19 mouse cellular contexts compared by ENCODE assay signal in the genomic region with DNA sequence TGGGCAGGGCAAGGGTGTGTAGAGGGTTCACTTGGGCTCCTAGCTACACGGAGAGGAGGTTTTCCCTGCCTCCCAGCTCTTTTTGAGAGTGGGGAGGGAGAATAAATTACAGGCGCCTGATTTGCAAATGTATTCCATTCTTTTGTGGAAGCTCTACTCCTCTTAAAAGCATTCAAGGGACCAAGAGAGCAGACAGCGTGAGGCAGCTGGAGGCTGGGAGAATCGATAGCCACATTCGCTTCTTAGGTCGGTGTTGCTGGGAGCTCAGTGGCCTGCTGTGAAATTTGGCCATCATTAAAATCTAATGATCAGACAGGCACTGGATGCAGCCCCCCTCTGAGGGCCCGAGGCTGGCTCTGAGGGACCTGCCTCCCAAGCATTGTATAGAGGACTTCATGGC.
DNase-seq lines count a peak whose midpoint lies in the region; ATAC-seq and TF ChIP-seq lines count a peak whose summit lies in the region.
"Had no signal": no experiment of that assay in that cellular context is flagged by ENCODE, and none has a peak within 500 bp of the region (broad histone marks: within the 10 kb centered on the region; RNA-seq: fewer than 3 reads in every experiment).

No protein-coding gene starts in this region.

- peak; percentile 14 for ATAC-seq in hindbrain, embryonic 12.5 days (ENCODE audit: low FRiP score)
- ATAC-seq in hindbrain, embryonic 16.5 days = no peak
- peak; percentile 35 for ATAC-seq in forebrain, embryonic 15.5 days (replicated peaks)
- ATAC-seq in midbrain, embryonic 12.5 days (ENCODE audit: low FRiP score, low read depth) = peak; percentile 50
- ATAC-seq: intestine, postnatal 0 days had no signal

- H3K27ac ChIP-seq in hindbrain, embryonic 12.5 days = peak overlapping the region; percentile 24
- no peak overlapping the region for H3K27ac ChIP-seq in hindbrain, embryonic 16.5 days (ENCODE audit: low read depth, low read length)
- peak overlapping the region; percentile 78 for H3K27ac ChIP-seq in forebrain, embryonic 15.5 days (replicated peaks)
- peak overlapping the region; percentile 85 for H3K27ac ChIP-seq in midbrain, embryonic 12.5 days (replicated peaks)
- no peak overlapping the region for H3K27ac ChIP-seq in gastrocnemius, adult 2 months
- H3K27ac ChIP-seq: embryonic facial prominence, embryonic 13.5 days; kidney, postnatal 0 days; liver, embryonic 15.5 days had no signal

- H3K4me1 ChIP-seq in hindbrain, embryonic 12.5 days = peaks cover 57% of the 10 kb centered on the region
- H3K4me1 ChIP-seq in hindbrain, embryonic 16.5 days (ENCODE audit: control insufficient read depth, insufficient read depth, low read depth, low read length) = peaks cover 8% of the 10 kb centered on the region
- peaks cover 52% of the 10 kb centered on the region for H3K4me1 ChIP-seq in forebrain, embryonic 15.5 days
- H3K4me1 ChIP-seq in midbrain, embryonic 12.5 days = peaks cover 82% of the 10 kb centered on the region
- H3K4me1 ChIP-seq: liver, embryonic 15.5 days; megakaryocyte, embryonic 14.5 days had no signal

- TF ChIP-seq POLR2A in brain, embryonic 14.5 days (IDR thresholded peaks at IDR 0.05; ENCODE audit: borderline replicate concordance, extremely low read depth, insufficient read depth, insufficient read length, poor library complexity, severe bottlenecking) = no peak

- DNase-seq in brain, embryonic 14.5 days (ENCODE audit: low read depth) = peak; percentile 88
- no peak for DNase-seq in MN1 (ENCODE audit: low spot score)
- DNase-seq in gastrocnemius, adult 2 months = no peak
- DNase-seq in c-Kit-positive CD71-positive TER-119-positive erythroid progenitor cells, embryonic 14.5 days (ENCODE audit: low spot score) = no peak
- DNase-seq: adrenal gland, adult 2 months; cerebellum, adult 11 months; cerebellum, postnatal 25 days; lung, postnatal 10 days; right cerebral cortex, postnatal 25 days; thymus, postnatal 25 days had no signal

- no peaks in the 10 kb centered on the region for H3K36me3 ChIP-seq in hindbrain, embryonic 12.5 days
- H3K36me3 ChIP-seq in hindbrain, embryonic 16.5 days (ENCODE audit: control insufficient read depth, insufficient read depth, low read length) = no peaks in the 10 kb centered on the region
- H3K36me3 ChIP-seq in forebrain, embryonic 15.5 days = no peaks in the 10 kb centered on the region
- no peaks in the 10 kb centered on the region for H3K36me3 ChIP-seq in midbrain, embryonic 12.5 days
- H3K36me3 ChIP-seq: embryonic facial prominence, embryonic 13.5 days; liver, embryonic 15.5 days had no signal

- intact Hi-C loops in gastrocnemius, adult 2 months (cut with DNase I) = no loop called here

- H3K9ac ChIP-seq in hindbrain, embryonic 12.5 days = no peak overlapping the region; the same call in 1 of the 2 replicates
- no peak overlapping the region for H3K9ac ChIP-seq in hindbrain, embryonic 16.5 days (ENCODE audit: low read depth, low read length)
- H3K9ac ChIP-seq in forebrain, embryonic 15.5 days (replicated peaks) = peak overlapping the region; percentile 25; the same call in 1 of the 2 replicates
- H3K9ac ChIP-seq in midbrain, embryonic 12.5 days (replicated peaks) = peak overlapping the region; percentile 32; the same call in 1 of the 2 replicates
- H3K9ac ChIP-seq: embryonic facial prominence, embryonic 13.5 days; liver, embryonic 15.5 days had no signal

- H3K27me3 ChIP-seq in hindbrain, embryonic 12.5 days = peaks cover 21% of the 10 kb centered on the region
- H3K27me3 ChIP-seq in hindbrain, embryonic 16.5 days (replicated peaks; ENCODE audit: control insufficient read depth, insufficient read depth, low read length) = no peaks in the 10 kb centered on the region
- H3K27me3 ChIP-seq in forebrain, embryonic 15.5 days = no peaks in the 10 kb centered on the region
- H3K27me3 ChIP-seq in midbrain, embryonic 12.5 days = peaks cover 55% of the 10 kb centered on the region

- WGBS in hindbrain, embryonic 12.5 days = 8% methylated on average over 7 of the region's 7 CpGs
- 14% methylated on average over 7 of the region's 7 CpGs for WGBS in hindbrain, embryonic 16.5 days
- WGBS in forebrain, embryonic 15.5 days = 5% methylated on average over 7 of the region's 7 CpGs
- 3% methylated on average over 7 of the region's 7 CpGs for WGBS in midbrain, embryonic 12.5 days

- H3K4me2 ChIP-seq in hindbrain, embryonic 12.5 days (replicated peaks) = no peak overlapping the region
- no peak overlapping the region for H3K4me2 ChIP-seq in hindbrain, embryonic 16.5 days (ENCODE audit: low read length)
- no peak overlapping the region for H3K4me2 ChIP-seq in forebrain, embryonic 15.5 days (replicated peaks)
- 0 out of 2 replicates have a peak overlapping the region, but pooled peaks have one; percentile 14 for H3K4me2 ChIP-seq in midbrain, embryonic 12.5 days (replicated peaks)
- H3K4me2 ChIP-seq: embryonic facial prominence, embryonic 13.5 days; liver, embryonic 15.5 days had no signal

- no peak for TF ChIP-seq CTCF in brain, embryonic 14.5 days (IDR thresholded peaks at IDR 0.05; ENCODE audit: borderline replicate concordance, extremely low read depth, insufficient read depth, insufficient read length)
- no peak for TF ChIP-seq CTCF in gastrocnemius, adult 2 months (IDR thresholded peaks at IDR 0.05)

- H3K9me3 ChIP-seq in hindbrain, embryonic 12.5 days (replicated peaks) = no peaks in the 10 kb centered on the region
- no peaks in the 10 kb centered on the region for H3K9me3 ChIP-seq in hindbrain, embryonic 16.5 days (ENCODE audit: control insufficient read depth, low read length)
- no peaks in the 10 kb centered on the region for H3K9me3 ChIP-seq in forebrain, embryonic 15.5 days
- no peaks in the 10 kb centered on the region for H3K9me3 ChIP-seq in midbrain, embryonic 12.5 days
- H3K9me3 ChIP-seq: embryonic facial prominence, embryonic 13.5 days; liver, embryonic 15.5 days; megakaryocyte, embryonic 14.5 days had no signal

- H3K4me3 ChIP-seq in hindbrain, embryonic 12.5 days = no peak overlapping the region
- H3K4me3 ChIP-seq in hindbrain, embryonic 16.5 days (ENCODE audit: low read length) = no peak overlapping the region
- no peak overlapping the region for H3K4me3 ChIP-seq in forebrain, embryonic 15.5 days
- H3K4me3 ChIP-seq in midbrain, embryonic 12.5 days = no peak overlapping the region
- no peak overlapping the region for H3K4me3 ChIP-seq in gastrocnemius, adult 2 months
- H3K4me3 ChIP-seq: embryonic facial prominence, embryonic 13.5 days; liver, embryonic 15.5 days; megakaryocyte, embryonic 14.5 days had no signal

Comparison
In these comparisons a context has a peak if more than half of its experiments do, and no peak if none do; other contexts are left out.
1. H3K27ac ChIP-seq: peak in hindbrain, embryonic 12.5 days (single experiment), forebrain, embryonic 15.5 days (single experiment) and midbrain, embryonic 12.5 days (single experiment); none in hindbrain, embryonic 16.5 days (single experiment) and gastrocnemius, adult 2 months (single experiment).
2. H3K9ac ChIP-seq: peak in forebrain, embryonic 15.5 days (single experiment) and midbrain, embryonic 12.5 days (single experiment); none in hindbrain, embryonic 12.5 days (single experiment) and hindbrain, embryonic 16.5 days (single experiment).